Mouse (Mus musculus) liver, embryonic 12.5 days (tissue): ENCODE data around the gene C130050O18Rik. TPM values are rescaled to one million over a fixed set of nuclear protein-coding genes. Genes with fewer than 3 reads are reported as not detected.
A peak's percentile ranks its signal among the peaks of the same experiment; 100 is the strongest.

Experiments used
- ATAC-seq: fragments of 200-750 bp; cut with Nextera tagmentation; 2 replicates; pipeline ENCODE4 v1.8.0; 2017; ENCODE audit warnings: moderate number of reproducible peaks, mild to moderate bottlenecking, moderate library complexity
- H3K27ac ChIP-seq: fragments of 300-500 bp; sonication (generic); 2 replicates; pipeline ENCODE4 v1.5.1; 2016; ENCODE audit warnings: mild to moderate bottlenecking
- H3K27me3 ChIP-seq: fragments of 300-500 bp; sonication (generic); replicated peaks from 2 replicates; pipeline ENCODE4 v1.6.1; 2016; ENCODE audit warnings: mild to moderate bottlenecking, moderate library complexity
- H3K36me3 ChIP-seq: fragments of 300-500 bp; sonication (generic); 2 replicates; pipeline ENCODE4 v1.6.1; 2016; ENCODE audit warnings: mild to moderate bottlenecking, moderate library complexity
- H3K4me1 ChIP-seq: fragments of 300-500 bp; sonication (generic); 2 replicates; pipeline ENCODE4 v1.6.1; 2016
- H3K4me2 ChIP-seq: fragments of 300-500 bp; sonication (generic); 2 replicates; pipeline ENCODE4 v1.6.1; 2016; ENCODE audit warnings: mild to moderate bottlenecking, moderate library complexity
- H3K4me3 ChIP-seq: fragments of 300-500 bp; sonication (generic); 2 replicates; pipeline ENCODE4 v1.5.1; 2016; ENCODE audit warnings: mild to moderate bottlenecking, moderate library complexity
- H3K9ac ChIP-seq: fragments of 300-500 bp; sonication (generic); 2 replicates; pipeline ENCODE4 v1.6.1; 2016; ENCODE audit warnings: mild to moderate bottlenecking, moderate library complexity
- H3K9me3 ChIP-seq: fragments of 300-500 bp; sonication (generic); replicated peaks from 2 replicates; pipeline ENCODE4 v1.6.1; 2016; ENCODE audit warnings: mild to moderate bottlenecking, moderate library complexity
- WGBS: fragments of 180-500 bp; shearing (Covaris S2); methylation state at CpG from one replicate; pipeline ENCODE4 v1.1.7; 2016; ENCODE audit not compliant: insufficient replicate concordance; 5-methylcytosine and 5-hydroxymethylcytosine counted together
- microRNA counts: library from miRNA; unstranded; fragments of <30 nt; microRNA quantifications from one replicate; lab custom pipeline; 2017
- microRNA-seq: library from miRNA; unstranded; fragments of <30 nt; microRNA quantifications from one replicate; pipeline ENCODE4, GENCODE M21; 2017
- polyA plus RNA-seq: library from polyadenylated mRNA; unstranded; fragments of >200 nt; fragmentation: Nextera tagmentation; extraction: Ambion mirVana; gene quantifications from 2 replicates; pipeline ENCODE4 v1.2.1, GENCODE M21; 2016

Gene C130050O18Rik
- polyA plus RNA-seq, 1 experiment from 2014 or later, result 0.72 TPM

GRCm38 (mm10) chr5:139455166-139455565, 50.1 kb downstream of the C130050O18Rik start:
- Histone ChIP-seq H3K4me2 (no peak overlapping the region), H3K36me3 (peaks cover 39% of the 10 kb centered on the region), H3K9ac (no peak overlapping the region), H3K27me3 (no peaks in the 10 kb centered on the region), H3K9me3 (no peaks in the 10 kb centered on the region), H3K4me3 (no peak overlapping the region), H3K27ac (no peak overlapping the region), H3K4me1 (peaks cover 15% of the 10 kb centered on the region)
- 82% methylated on average over 12 of the region's 12 CpGs for WGBS
- ATAC-seq, result no peak

GRCm38 (mm10) chr5:139457241-139457640, 52.2 kb downstream of the C130050O18Rik start:
- no peak overlapping the region for H3K9ac ChIP-seq
- no peaks in the 10 kb centered on the region for H3K27me3 ChIP-seq
- H3K4me2 ChIP-seq, result no peak overlapping the region
- ATAC-seq, result no peak
- peaks cover 34% of the 10 kb centered on the region for H3K36me3 ChIP-seq
- H3K9me3 ChIP-seq, result no peaks in the 10 kb centered on the region
- WGBS, result 72% methylated on average over 8 of the region's 8 CpGs
- no peak overlapping the region for H3K27ac ChIP-seq
- H3K4me3 ChIP-seq, result no peak overlapping the region
- peaks cover 18% of the 10 kb centered on the region for H3K4me1 ChIP-seq

GRCm38 (mm10) chr5:139459938-139460337, 54.9 kb downstream of the C130050O18Rik start:
- H3K9ac ChIP-seq, result peak overlapping the region; percentile 63
- H3K9me3 ChIP-seq, result no peaks in the 10 kb centered on the region
- peak overlapping the region; percentile 76 for H3K4me2 ChIP-seq
- peak overlapping the region; percentile 64 for H3K4me3 ChIP-seq
- no peaks in the 10 kb centered on the region for H3K27me3 ChIP-seq
- WGBS, result 5% methylated on average over 10 of the region's 10 CpGs
- peaks cover 9% of the 10 kb centered on the region for H3K36me3 ChIP-seq
- peaks cover 18% of the 10 kb centered on the region for H3K4me1 ChIP-seq
- ATAC-seq, result peak; percentile 16
- no peak overlapping the region for H3K27ac ChIP-seq

DNA sequence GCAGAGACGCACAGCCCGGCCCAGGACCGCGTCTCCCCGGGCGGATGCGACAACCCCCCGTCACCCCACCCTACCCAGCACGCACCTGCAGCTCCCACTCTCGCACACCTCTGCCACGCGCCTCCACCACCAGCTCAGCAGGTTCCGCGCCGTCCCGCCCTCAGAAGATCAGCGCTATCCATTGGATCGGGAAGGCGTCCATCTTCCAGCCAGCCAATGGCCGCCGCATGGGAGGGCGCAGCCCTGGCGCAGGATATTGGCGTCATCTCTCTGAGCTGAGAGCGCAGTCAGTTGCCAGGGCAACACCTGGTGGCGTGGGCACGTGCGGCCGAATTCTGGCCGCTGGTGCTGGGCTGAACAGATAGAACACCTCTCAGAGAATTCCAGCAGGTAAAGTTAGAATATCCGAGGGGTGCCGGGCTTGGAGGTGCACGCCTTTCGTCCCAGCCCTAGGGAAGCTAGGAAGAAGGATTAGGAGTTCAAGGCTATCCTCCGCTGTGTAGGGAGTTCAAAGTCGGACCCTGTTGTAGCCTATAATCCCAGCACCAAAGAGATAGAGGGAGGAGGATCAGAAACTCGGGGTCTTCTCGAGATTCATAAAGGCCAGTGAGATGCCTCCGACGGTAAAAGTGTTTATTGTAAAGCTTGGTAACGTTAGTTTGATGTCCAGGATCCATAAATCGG, 55.4 kb downstream of the C130050O18Rik start, which contains the start of gene 3110082I17Rik:
Gene 3110082I17Rik (minus strand): TSS at position 144 of the 684 bp plus-strand sequence.
- WGBS, result 4% methylated on average over 42 of the region's 42 CpGs
- Histone ChIP-seq H3K36me3 (0 out of 2 replicates have a peak, but pooled peaks cover 4% of the 10 kb centered on the region), H3K27me3 (no peaks in the 10 kb centered on the region), H3K9me3 (no peaks in the 10 kb centered on the region), H3K4me2 (peak within 1 kb of the TSS; percentile 76), H3K9ac (peak within 1 kb of the TSS; percentile 63), H3K4me1 (peaks cover 18% of the 10 kb centered on the region), H3K27ac (no peak within 1 kb of the TSS), H3K4me3 (peak within 1 kb of the TSS; percentile 64)
- ATAC-seq, result peak; percentile 98

DNA sequence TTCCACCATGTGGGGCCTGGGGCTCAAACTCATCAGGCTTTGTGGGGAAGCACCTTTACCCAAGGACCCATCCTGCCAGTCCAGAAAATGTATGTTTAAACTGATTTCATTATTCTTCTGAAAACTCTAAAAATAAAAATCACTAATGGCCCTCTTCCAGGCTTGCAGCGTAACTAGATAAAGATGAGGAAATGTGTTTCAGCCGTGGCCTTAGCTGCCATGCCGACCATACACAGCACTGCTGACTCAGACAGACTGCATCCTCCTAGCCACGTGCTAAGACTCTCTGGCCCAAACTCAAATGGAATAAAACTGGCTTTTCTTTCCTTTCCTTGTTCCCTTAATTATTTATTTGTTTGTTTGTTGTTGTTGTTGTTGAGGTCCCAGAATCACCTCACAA, 59.8 kb downstream of the C130050O18Rik start:
- no peak overlapping the region for H3K27ac ChIP-seq

More for the DNA sequence above, 59.8 kb downstream of the C130050O18Rik start:
- 44% methylated on average over 4 of the region's 4 CpGs for WGBS
- peaks cover 17% of the 10 kb centered on the region for H3K4me1 ChIP-seq
- no peak overlapping the region for H3K4me2 ChIP-seq
- no peak overlapping the region for H3K9ac ChIP-seq
- no peak for ATAC-seq
- no peaks in the 10 kb centered on the region for H3K36me3 ChIP-seq
- no peak overlapping the region for H3K4me3 ChIP-seq
- no peaks in the 10 kb centered on the region for H3K27me3 ChIP-seq
- H3K9me3 ChIP-seq, result no peaks in the 10 kb centered on the region

MicroRNAs within 50 kb of the gene (microRNA counts, 519-probe panel; counts per million panel counts)
- microRNA mmu-miR-339-3p (lab: Ali Mortazavi, UCI) (582 counts per million, percentile 70 among the panel's probes with 10 or more counts), microRNA mmu-miR-339-5p (lab: Ali Mortazavi, UCI) (582 counts per million, percentile 70 among the panel's probes with 10 or more counts)

Small RNA genes within 50 kb of the gene (microRNA-seq; reads per million reads assigned to microRNA genes)
- gene Mir339, result 1,185 reads per million, percentile 75 among the genes with 10 or more reads in this experiment

Other genes with a start within 250 kb of the C130050O18Rik start
- gene Sun1, start 204.6 kb upstream of the C130050O18Rik start, polyA plus RNA-seq, result 31.7 and 34.6 TPM in 2 replicates
- 162 and 165 TPM in 2 replicates for gene Get4, start 153.0 kb upstream of the C130050O18Rik start, polyA plus RNA-seq
- gene Adap1, start 79.7 kb upstream of the C130050O18Rik start, polyA plus RNA-seq, result 6.7 and 7.3 TPM in 2 replicates
- 72.3 and 73.8 TPM in 2 replicates for gene Cox19, start 53.9 kb upstream of the C130050O18Rik start, polyA plus RNA-seq
- not detected in 2 replicates for gene Cyp2w1, start 52.7 kb upstream of the C130050O18Rik start, polyA plus RNA-seq
- gene Gpr146, start 27.6 kb upstream of the C130050O18Rik start, polyA plus RNA-seq, result 18.3 and 19.3 TPM in 2 replicates
- 0.39 and 0.51 TPM in 2 replicates for gene Gper1, start 17.9 kb downstream of the C130050O18Rik start, polyA plus RNA-seq
- gene 3110082I17Rik, start 55.2 kb downstream of the C130050O18Rik start, polyA plus RNA-seq, result 30.6 and 33.5 TPM in 2 replicates
- gene Zfand2a, start 79.3 kb downstream of the C130050O18Rik start, polyA plus RNA-seq, result 3.4 and 3.7 TPM in 2 replicates
- not detected in 2 replicates for gene Uncx, start 138.2 kb downstream of the C130050O18Rik start, polyA plus RNA-seq